Mouse (Mus musculus): Measurements from ENCODE around the gene Gpr142.

- no peak for TF ChIP-seq CTCF (IDR thresholded peaks at IDR 0.05; ENCODE audit: insufficient read depth, low read length)
- TF ChIP-seq POLR2A (IDR thresholded peaks at IDR 0.05; ENCODE audit: borderline replicate concordance, extremely low read depth, low read depth, low read length): no peak
Observed at GRCm38 (mm10) chr11:114807025-114807424, 8.3 kb downstream of the Gpr142 start.
